Mouse (Mus musculus) ES-Bruce4 (cell line): Measurements from ENCODE around the gene Erich6b.

Experiments used
- CTCF ChIP-seq: IDR thresholded peaks from one replicate; pipeline ENCODE4 v1.8.1; 2011; ENCODE audit warnings: low read depth, low read length
- POLR2A ChIP-seq: IDR thresholded peaks from one replicate; pipeline ENCODE4 v1.8.1; 2011; ENCODE audit warnings: low read length; ENCODE audit not compliant: insufficient read depth

DNA sequence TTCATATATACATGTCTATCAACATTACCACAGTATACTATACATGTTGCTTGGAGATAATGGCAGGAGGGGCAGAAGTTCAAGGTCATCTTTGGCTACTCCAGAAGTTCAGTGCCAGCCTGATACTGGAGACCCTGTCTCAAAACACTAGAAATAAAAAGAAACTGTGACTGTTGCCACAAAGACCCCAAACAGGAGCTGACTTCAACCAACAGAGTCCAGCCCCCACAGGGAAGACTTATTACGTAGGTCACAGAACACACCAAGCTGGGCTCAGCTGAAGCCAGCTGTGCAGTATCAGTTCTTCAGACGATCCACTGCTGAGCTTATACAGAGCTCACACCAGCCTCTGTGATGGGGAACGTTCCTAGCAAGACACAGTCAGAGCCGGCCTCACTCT, 74.4 kb downstream of the Erich6b start:
- no peak for TF ChIP-seq CTCF
- no peak for TF ChIP-seq POLR2A
